Mouse (Mus musculus): ENCODE measurements around the gene Crtc3. TPM values are rescaled to one million over a fixed set of nuclear protein-coding genes. Genes with fewer than 3 reads are reported as not detected.

The Crtc3 gene
- polyA plus RNA-seq, 1 experiment from 2014 or later: 14.2 TPM

- H3K36me3 ChIP-seq (ENCODE audit: control insufficient read depth, insufficient read depth, low read length): no peaks in the 10 kb centered on the region; the same call in 1 of the 2 replicates
- H3K9ac ChIP-seq (ENCODE audit: low read depth, low read length): no peak overlapping the region
- no peak overlapping the region for H3K27ac ChIP-seq (ENCODE audit: low read depth, low read length)
- H3K4me3 ChIP-seq (ENCODE audit: low read depth, low read length): no peak overlapping the region
- 71% methylated on average over 9 of the region's 9 CpGs for WGBS (ENCODE audit: insufficient replicate concordance)
- peaks cover 17% of the 10 kb centered on the region for H3K4me1 ChIP-seq (ENCODE audit: control insufficient read depth, insufficient read depth, low read length)
- no peak overlapping the region for H3K4me2 ChIP-seq
- no peaks in the 10 kb centered on the region for H3K9me3 ChIP-seq (replicated peaks; ENCODE audit: control insufficient read depth, low read length)
- no peak for ATAC-seq (replicated peaks; ENCODE audit: insufficient number of reproducible peaks, low FRiP score, low TSS enrichment)
- H3K27me3 ChIP-seq (ENCODE audit: control insufficient read depth, insufficient read depth, low read length): no peaks in the 10 kb centered on the region
Observed at GRCm38 (mm10) chr7:80616096-80616495, 72.6 kb downstream of the Crtc3 start.

GRCm38 (mm10) chr7:80614042-80614441, 74.6 kb downstream of the Crtc3 start:
- WGBS (ENCODE audit: insufficient replicate concordance): 83% methylated on average over 3 of the region's 3 CpGs
- Histone ChIP-seq H3K4me1 (ENCODE audit: control insufficient read depth, insufficient read depth, low read length) (peaks cover 18% of the 10 kb centered on the region), H3K27me3 (ENCODE audit: control insufficient read depth, insufficient read depth, low read length) (peaks cover 2% of the 10 kb centered on the region; the same call in 1 of the 2 replicates), H3K4me3 (ENCODE audit: low read depth, low read length) (no peak overlapping the region), H3K27ac (ENCODE audit: low read depth, low read length) (no peak overlapping the region), H3K36me3 (ENCODE audit: control insufficient read depth, insufficient read depth, low read length) (no peaks in the 10 kb centered on the region; the same call in 1 of the 2 replicates), H3K9me3 (replicated peaks; ENCODE audit: control insufficient read depth, low read length) (no peaks in the 10 kb centered on the region), H3K4me2 (no peak overlapping the region), H3K9ac (ENCODE audit: low read depth, low read length) (no peak overlapping the region)
- ATAC-seq (replicated peaks; ENCODE audit: insufficient number of reproducible peaks, low FRiP score, low TSS enrichment): no peak

- H3K27me3 ChIP-seq (ENCODE audit: control insufficient read depth, insufficient read depth, low read length): peaks cover 2% of the 10 kb centered on the region; the same call in 1 of the 2 replicates
- no peak overlapping the region for H3K27ac ChIP-seq (ENCODE audit: low read depth, low read length)
- peaks cover 18% of the 10 kb centered on the region for H3K4me1 ChIP-seq (ENCODE audit: control insufficient read depth, insufficient read depth, low read length)
- no peak overlapping the region for H3K9ac ChIP-seq (ENCODE audit: low read depth, low read length)
- 55% methylated on average over 11 of the region's 11 CpGs for WGBS (ENCODE audit: insufficient replicate concordance)
- no peak overlapping the region for H3K4me2 ChIP-seq
- no peak overlapping the region for H3K4me3 ChIP-seq (ENCODE audit: low read depth, low read length)
- H3K36me3 ChIP-seq (ENCODE audit: control insufficient read depth, insufficient read depth, low read length): no peaks in the 10 kb centered on the region; the same call in 1 of the 2 replicates
- no peak for ATAC-seq (replicated peaks; ENCODE audit: insufficient number of reproducible peaks, low FRiP score, low TSS enrichment)
- no peaks in the 10 kb centered on the region for H3K9me3 ChIP-seq (replicated peaks; ENCODE audit: control insufficient read depth, low read length)
Observed at GRCm38 (mm10) chr7:80612191-80612787, 76.4 kb downstream of the Crtc3 start.

- Histone ChIP-seq H3K9ac (ENCODE audit: low read depth, low read length) (no peak overlapping the region), H3K36me3 (ENCODE audit: control insufficient read depth, insufficient read depth, low read length) (peaks cover under 1% of the 10 kb centered on the region), H3K27me3 (ENCODE audit: control insufficient read depth, insufficient read depth, low read length) (peaks cover 2% of the 10 kb centered on the region; the same call in 1 of the 2 replicates), H3K9me3 (replicated peaks; ENCODE audit: control insufficient read depth, low read length) (0 out of 2 replicates have a peak, but pooled peaks cover under 1% of the 10 kb centered on the region), H3K4me3 (ENCODE audit: low read depth, low read length) (no peak overlapping the region), H3K4me1 (ENCODE audit: control insufficient read depth, insufficient read depth, low read length) (peaks cover 18% of the 10 kb centered on the region), H3K4me2 (no peak overlapping the region), H3K27ac (ENCODE audit: low read depth, low read length) (no peak overlapping the region)
- WGBS (ENCODE audit: insufficient replicate concordance): 76% methylated on average over 7 of the region's 7 CpGs
- ATAC-seq (replicated peaks; ENCODE audit: insufficient number of reproducible peaks, low FRiP score, low TSS enrichment): no peak
Observed at GRCm38 (mm10) chr7:80611646-80612045, 77.0 kb downstream of the Crtc3 start.

- H3K4me2 ChIP-seq: no peak overlapping the region
- no peak for ATAC-seq (replicated peaks; ENCODE audit: insufficient number of reproducible peaks, low FRiP score, low TSS enrichment)
- H3K9ac ChIP-seq (ENCODE audit: low read depth, low read length): no peak overlapping the region
- H3K27me3 ChIP-seq (ENCODE audit: control insufficient read depth, insufficient read depth, low read length): peaks cover 2% of the 10 kb centered on the region; the same call in 1 of the 2 replicates
- H3K9me3 ChIP-seq (replicated peaks; ENCODE audit: control insufficient read depth, low read length): 0 out of 2 replicates have a peak, but pooled peaks cover 3% of the 10 kb centered on the region
- H3K4me3 ChIP-seq (ENCODE audit: low read depth, low read length): no peak overlapping the region
- peaks cover 18% of the 10 kb centered on the region for H3K4me1 ChIP-seq (ENCODE audit: control insufficient read depth, insufficient read depth, low read length)
- H3K36me3 ChIP-seq (ENCODE audit: control insufficient read depth, insufficient read depth, low read length): peaks cover 3% of the 10 kb centered on the region; the same call in 1 of the 2 replicates
- WGBS (ENCODE audit: insufficient replicate concordance): 52% methylated on average over 2 of the region's 2 CpGs
- H3K27ac ChIP-seq (ENCODE audit: low read depth, low read length): no peak overlapping the region
Observed at GRCm38 (mm10) chr7:80607503-80607902, 81.2 kb downstream of the Crtc3 start.

- H3K27me3 ChIP-seq (ENCODE audit: control insufficient read depth, insufficient read depth, low read length): peaks cover 2% of the 10 kb centered on the region; the same call in 1 of the 2 replicates
- peaks cover 12% of the 10 kb centered on the region for H3K4me1 ChIP-seq (ENCODE audit: control insufficient read depth, insufficient read depth, low read length)
- peaks cover 3% of the 10 kb centered on the region for H3K36me3 ChIP-seq (ENCODE audit: control insufficient read depth, insufficient read depth, low read length)
- 0 out of 2 replicates have a peak, but pooled peaks cover 3% of the 10 kb centered on the region for H3K9me3 ChIP-seq (replicated peaks; ENCODE audit: control insufficient read depth, low read length)
- H3K4me2 ChIP-seq: no peak overlapping the region
- H3K9ac ChIP-seq (ENCODE audit: low read depth, low read length): no peak overlapping the region
- H3K4me3 ChIP-seq (ENCODE audit: low read depth, low read length): no peak overlapping the region
- no peak overlapping the region for H3K27ac ChIP-seq (ENCODE audit: low read depth, low read length)
- no peak for ATAC-seq (replicated peaks; ENCODE audit: insufficient number of reproducible peaks, low FRiP score, low TSS enrichment)
- WGBS (ENCODE audit: insufficient replicate concordance): 78% methylated on average over 4 of the region's 4 CpGs
Observed at GRCm38 (mm10) chr7:80606435-80606834, 82.2 kb downstream of the Crtc3 start.

- 21% methylated on average over 10 of the region's 10 CpGs for WGBS (ENCODE audit: insufficient replicate concordance)
- no peak overlapping the region for H3K9ac ChIP-seq (ENCODE audit: low read depth, low read length)
- no peak overlapping the region for H3K4me2 ChIP-seq
- peaks cover 7% of the 10 kb centered on the region for H3K36me3 ChIP-seq (ENCODE audit: control insufficient read depth, insufficient read depth, low read length)
- 0 out of 2 replicates have a peak, but pooled peaks cover 3% of the 10 kb centered on the region for H3K9me3 ChIP-seq (replicated peaks; ENCODE audit: control insufficient read depth, low read length)
- no peaks in the 10 kb centered on the region; the same call in 1 of the 2 replicates for H3K27me3 ChIP-seq (ENCODE audit: control insufficient read depth, insufficient read depth, low read length)
- no peak overlapping the region for H3K4me3 ChIP-seq (ENCODE audit: low read depth, low read length)
- ATAC-seq (replicated peaks; ENCODE audit: insufficient number of reproducible peaks, low FRiP score, low TSS enrichment): no peak
- no peak overlapping the region for H3K27ac ChIP-seq (ENCODE audit: low read depth, low read length)
- H3K4me1 ChIP-seq (ENCODE audit: control insufficient read depth, insufficient read depth, low read length): peaks cover 10% of the 10 kb centered on the region
Observed at GRCm38 (mm10) chr7:80605557-80605930, 83.1 kb downstream of the Crtc3 start.

GRCm38 (mm10) chr7:80604908-80605556, 83.6 kb downstream of the Crtc3 start:
- no peak overlapping the region for H3K4me3 ChIP-seq (ENCODE audit: low read depth, low read length)
- 38% methylated on average over 11 of the region's 11 CpGs for WGBS (ENCODE audit: insufficient replicate concordance)
- H3K9me3 ChIP-seq (replicated peaks; ENCODE audit: control insufficient read depth, low read length): 0 out of 2 replicates have a peak, but pooled peaks cover 3% of the 10 kb centered on the region
- no peaks in the 10 kb centered on the region; the same call in 1 of the 2 replicates for H3K27me3 ChIP-seq (ENCODE audit: control insufficient read depth, insufficient read depth, low read length)
- H3K4me2 ChIP-seq: no peak overlapping the region
- H3K27ac ChIP-seq (ENCODE audit: low read depth, low read length): no peak overlapping the region
- peaks cover 7% of the 10 kb centered on the region for H3K36me3 ChIP-seq (ENCODE audit: control insufficient read depth, insufficient read depth, low read length)
- peaks cover 10% of the 10 kb centered on the region for H3K4me1 ChIP-seq (ENCODE audit: control insufficient read depth, insufficient read depth, low read length)
- no peak overlapping the region for H3K9ac ChIP-seq (ENCODE audit: low read depth, low read length)
- ATAC-seq (replicated peaks; ENCODE audit: insufficient number of reproducible peaks, low FRiP score, low TSS enrichment): no peak
